Mouse (Mus musculus) MEL (cell line): ENCODE data around the gene Adap2. TPM values are rescaled to one million over a fixed set of nuclear protein-coding genes. Genes with fewer than 3 reads are reported as not detected.

Experiments
- DNase-seq: peaks from one replicate; pipeline ENCODE4 v3.0.0; 2011; ENCODE audit warnings: low read depth, low spot score
- H3K27ac ChIP-seq: 2 replicates; pipeline ENCODE4 v1.5.1; 2012; ENCODE audit warnings: low read depth, mild to moderate bottlenecking, control low read depth, low read length, moderate library complexity; ENCODE audit not compliant: control insufficient read depth
- H3K27me3 ChIP-seq, 2 experiments: fragments of 150-350 bp in 1 of 2; sonication (generic) in 1 of 2; 2 replicates each; pipeline ENCODE4 v1.6.1; 2012; ENCODE audit warnings: low read length in 2 of 2, mild to moderate bottlenecking in 2 of 2, improper control_type of control experiment in 1 of 2, moderate library complexity in 1 of 2; ENCODE audit not compliant: insufficient read depth in 2 of 2, control insufficient read depth in 1 of 2
- H3K36me3 ChIP-seq, 2 experiments: 2 replicates each; pipeline ENCODE4 v1.6.1; 2012 to 2014; ENCODE audit warnings: low read length in 2 of 2, improper control_type of control experiment in 1 of 2, inconsistent platforms in 1 of 2, mild to moderate bottlenecking in 1 of 2; ENCODE audit not compliant: insufficient read depth in 2 of 2, control insufficient read depth in 1 of 2
- H3K4me1 ChIP-seq, 2 experiments: fragments of 150-350 bp in 1 of 2; sonication (generic) in 1 of 2; 2 replicates each; pipeline ENCODE4 v1.6.1; 2012; ENCODE audit warnings: low read length in 2 of 2, improper control_type of control experiment in 1 of 2, mild to moderate bottlenecking in 1 of 2; ENCODE audit not compliant: insufficient read depth in 2 of 2, control insufficient read depth in 1 of 2
- H3K4me3 ChIP-seq, 2 experiments: fragments of 150-350 bp in 1 of 2; sonication (generic) in 1 of 2; 2 replicates each; pipeline ENCODE4 v1.5.1; 2012; ENCODE audit warnings: low read depth in 2 of 2, low read length in 2 of 2, mild to moderate bottlenecking in 2 of 2, moderate library complexity in 2 of 2, control low read depth in 1 of 2, improper control_type of control experiment in 1 of 2; ENCODE audit not compliant: control insufficient read depth in 1 of 2, insufficient read depth in 1 of 2
- H3K79me2 ChIP-seq: 2 replicates; pipeline ENCODE4 v1.6.1; 2012; ENCODE audit warnings: mild to moderate bottlenecking, low read length, moderate library complexity; ENCODE audit not compliant: control insufficient read depth, poor library complexity, insufficient read depth
- H3K9ac ChIP-seq: 2 replicates; pipeline ENCODE4 v1.6.1; 2012; ENCODE audit warnings: low read depth, mild to moderate bottlenecking, control low read depth, low read length, moderate library complexity; ENCODE audit not compliant: control insufficient read depth, poor library complexity, severe bottlenecking
- H3K9me3 ChIP-seq: fragments of 150-350 bp; sonication (generic); replicated peaks from 2 replicates; pipeline ENCODE4 v1.6.1; 2012; ENCODE audit warnings: mild to moderate bottlenecking, low read length, improper control_type of control experiment, moderate library complexity; ENCODE audit not compliant: insufficient read depth
- BHLHE40 ChIP-seq: IDR thresholded peaks from 2 replicates; pipeline ENCODE4 v1.6.1; 2012; ENCODE audit warnings: low read depth, mild to moderate bottlenecking, inconsistent platforms, low read length, improper control_type of control experiment, borderline replicate concordance
- CTCF ChIP-seq, 3 experiments: IDR thresholded peaks in 2 of 3; conservative IDR thresholded peaks in 1 of 3; 2 replicates each; pipeline ENCODE4 v1.5.1; 2011 to 2012; ENCODE audit warnings: low read length in 3 of 3, low read depth in 2 of 3, mild to moderate bottlenecking in 2 of 3, improper control_type of control experiment in 1 of 3, inconsistent platforms in 1 of 3, mixed read lengths in 1 of 3, moderate library complexity in 1 of 3; ENCODE audit not compliant: control insufficient read depth in 1 of 3, insufficient read depth in 1 of 3, poor library complexity in 1 of 3, severe bottlenecking in 1 of 3
- ETS1 ChIP-seq: IDR thresholded peaks from 2 replicates; pipeline ENCODE4 v1.6.1; 2012; ENCODE audit warnings: low read depth, mild to moderate bottlenecking, inconsistent platforms, low read length, improper control_type of control experiment, moderate library complexity
- GATA1 ChIP-seq: IDR thresholded peaks from 2 replicates; pipeline ENCODE4 v1.6.1; 2011; ENCODE audit warnings: low read depth, low read length, improper control_type of control experiment
- JUND ChIP-seq: IDR thresholded peaks from 2 replicates; pipeline ENCODE4 v1.6.1; 2011; ENCODE audit warnings: low read depth, mild to moderate bottlenecking, improper control_type of control experiment, low read length
- KAT2A ChIP-seq: conservative IDR thresholded peaks from 2 replicates; pipeline ENCODE4 v1.6.1; 2012; ENCODE audit warnings: low read depth, low read length, improper control_type of control experiment, inconsistent platforms
- MAFK ChIP-seq: IDR thresholded peaks from 2 replicates; pipeline ENCODE4 v1.6.1; 2011; ENCODE audit warnings: low read depth, mild to moderate bottlenecking, low read length, improper control_type of control experiment, borderline replicate concordance
- MYC ChIP-seq: IDR thresholded peaks from 2 replicates; pipeline ENCODE4 v1.6.1; 2011; ENCODE audit warnings: low read depth, mild to moderate bottlenecking, low read length, improper control_type of control experiment, moderate library complexity
- NELFE ChIP-seq: IDR thresholded peaks from 2 replicates; pipeline ENCODE4 v1.6.1; 2011; ENCODE audit warnings: low read depth, low read length, improper control_type of control experiment
- NRF1 ChIP-seq: IDR thresholded peaks from 2 replicates; pipeline ENCODE4 v1.6.1; 2014; ENCODE audit warnings: low read depth, mild to moderate bottlenecking, inconsistent platforms, low read length, improper control_type of control experiment, moderate library complexity; ENCODE audit not compliant: poor library complexity, insufficient read depth, severe bottlenecking
- POLR2AphosphoS2 ChIP-seq: IDR thresholded peaks from 2 replicates; pipeline ENCODE4 v1.6.1; 2011; ENCODE audit warnings: low read length, improper control_type of control experiment
- POLR2AphosphoS5 ChIP-seq: IDR thresholded peaks from 2 replicates; pipeline ENCODE4 v1.6.1; 2012; ENCODE audit warnings: low read depth, borderline replicate concordance, mild to moderate bottlenecking, inconsistent platforms, low read length, moderate library complexity, mixed read lengths
- RAD21 ChIP-seq: IDR thresholded peaks from 2 replicates; pipeline ENCODE4 v1.6.1; 2011; ENCODE audit warnings: mild to moderate bottlenecking, low read depth, low read length, improper control_type of control experiment
- RCOR1 ChIP-seq: IDR thresholded peaks from 2 replicates; pipeline ENCODE4 v1.6.1; 2012; ENCODE audit warnings: low read depth, mild to moderate bottlenecking, inconsistent platforms, low read length, improper control_type of control experiment
- TAL1 ChIP-seq: IDR thresholded peaks from 2 replicates; pipeline ENCODE4 v1.6.1; 2012; ENCODE audit warnings: mild to moderate bottlenecking, inconsistent platforms, low read length, moderate library complexity, mixed read lengths
- UBTF ChIP-seq: IDR thresholded peaks from 2 replicates; pipeline ENCODE4 v1.6.1; 2012; ENCODE audit warnings: low read depth, mild to moderate bottlenecking, inconsistent platforms, low read length, improper control_type of control experiment, moderate library complexity, borderline replicate concordance; ENCODE audit not compliant: insufficient read depth
- ZC3H11A ChIP-seq: IDR thresholded peaks from 2 replicates; pipeline ENCODE4 v1.6.1; 2012; ENCODE audit warnings: low read depth, mild to moderate bottlenecking, inconsistent platforms, low read length, improper control_type of control experiment
- ZKSCAN1 ChIP-seq: IDR thresholded peaks from 2 replicates; pipeline ENCODE4 v1.6.1; 2012; ENCODE audit warnings: low read depth, mild to moderate bottlenecking, inconsistent platforms, low read length, improper control_type of control experiment, moderate library complexity
- ZMIZ1 ChIP-seq: IDR thresholded peaks from 2 replicates; pipeline ENCODE4 v1.6.1; 2012; ENCODE audit warnings: low read depth, mild to moderate bottlenecking, inconsistent platforms, low read length, improper control_type of control experiment, moderate library complexity
- polyA plus RNA-seq, 2 experiments: library from polyadenylated mRNA; stranded (reverse) in 1 of 2; unstranded in 1 of 2; fragments of >175 nt in 1 of 2; fragments of >200 nt in 1 of 2; gene quantifications; 2 replicates each; pipeline versions ENCODE4 v1.2.1 to v1.2.4; 2012; ENCODE audit warnings: low replicate concordance in 2 of 2, low read depth in 1 of 2; ENCODE audit not compliant: insufficient read length in 2 of 2, insufficient read depth in 1 of 2, missing spikeins in 1 of 2
- total RNA-seq: library from RNA; depleted of rRNA; stranded (reverse); fragments of 300-350 nt; gene quantifications from 2 replicates; pipeline ENCODE4 v1.2.3, GENCODE M21; 2012

Adap2 gene
- total and polyA plus RNA-seq, 3 experiments, result not detected

DNA sequence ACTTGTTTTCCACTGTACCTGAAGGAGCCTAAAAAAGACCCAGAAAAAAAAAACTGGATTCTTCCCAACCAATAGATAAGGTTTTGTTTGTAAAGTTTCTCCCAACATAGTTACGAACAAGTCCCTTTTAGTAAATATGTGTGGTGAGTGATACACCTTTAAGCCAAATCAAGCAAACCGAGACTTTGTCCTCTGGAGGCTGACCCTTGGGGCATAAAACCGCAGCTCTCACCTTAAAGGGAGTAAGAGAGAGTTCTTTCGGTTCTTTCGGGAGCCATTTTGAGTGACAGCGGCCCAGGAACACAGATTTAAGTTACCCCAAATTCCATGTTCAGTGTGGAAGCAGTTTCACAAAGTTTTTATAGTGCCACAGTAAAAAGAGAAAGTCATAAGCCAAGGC lies 48.4 kb downstream of the Adap2 start:
- no peak for TF ChIP-seq ZKSCAN1
- TF ChIP-seq GATA1, result no peak
- TF ChIP-seq KAT2A, result no peak
- no peak for TF ChIP-seq POLR2AphosphoS2
- no peak overlapping the region for H3K9ac ChIP-seq
- no peaks in the 10 kb centered on the region for H3K4me1 ChIP-seq
- H3K4me3 ChIP-seq, result no peak overlapping the region
- DNase-seq, result no peak
- H3K9me3 ChIP-seq, result no peaks in the 10 kb centered on the region
- H3K36me3 ChIP-seq, result no peaks in the 10 kb centered on the region
- no peaks in the 10 kb centered on the region for H3K27me3 ChIP-seq
- no peaks in the 10 kb centered on the region for H3K79me2 ChIP-seq
- H3K27ac ChIP-seq, result no peak overlapping the region

DNA sequence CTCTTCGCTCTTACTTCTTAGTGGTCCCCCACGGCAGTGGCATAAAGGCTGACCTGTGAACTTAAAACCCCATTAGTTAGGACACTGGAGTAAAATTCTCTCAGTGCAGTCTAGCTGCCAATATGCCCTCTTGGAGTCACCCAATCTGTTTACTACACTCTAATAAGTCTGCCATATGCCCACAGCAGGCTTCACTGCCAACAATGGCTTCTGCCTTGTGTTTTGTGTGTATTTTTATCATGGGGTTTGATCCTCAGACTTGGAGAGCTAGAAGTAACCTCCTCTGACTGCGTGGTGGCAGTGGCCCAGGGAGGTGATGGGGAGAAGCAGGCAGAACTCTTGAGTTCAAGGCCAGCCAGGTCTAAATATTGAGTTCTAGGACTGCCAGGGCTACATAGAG lies 50.1 kb downstream of the Adap2 start:
- H3K36me3 ChIP-seq, result no peaks in the 10 kb centered on the region
- H3K4me3 ChIP-seq, result no peak overlapping the region
- H3K9me3 ChIP-seq, result no peaks in the 10 kb centered on the region
- TF ChIP-seq KAT2A (no peak), BHLHE40 (no peak), TAL1 (no peak), POLR2AphosphoS5 (no peak), CTCF (IDR thresholded peaks at IDR 0.05 in 2 of 3, conservative IDR thresholded peaks at IDR 0.05 in 1 of 3; ENCODE audit: control insufficient read depth in 1 of 3, insufficient read depth in 1 of 3, low read depth in 2 of 3, low read length in 3 of 3, poor library complexity in 1 of 3, severe bottlenecking in 1 of 3) (no peak), ETS1 (no peak), JUND (no peak), NRF1 (no peak), RCOR1 (no peak), RAD21 (no peak)
- H3K27me3 ChIP-seq, result no peaks in the 10 kb centered on the region
- H3K79me2 ChIP-seq, result peaks cover under 1% of the 10 kb centered on the region; the same call in 1 of the 2 replicates
- no peak overlapping the region for H3K27ac ChIP-seq
- no peak overlapping the region for H3K9ac ChIP-seq
- no peak for DNase-seq
- H3K4me1 ChIP-seq, result no peaks in the 10 kb centered on the region; a peak in 1 of 4 replicates

GRCm38 (mm10) chr11:80204941-80205340 lies 51.0 kb downstream of the Adap2 start:
- H3K9ac ChIP-seq, result no peak overlapping the region
- no peak for TF ChIP-seq MAFK
- no peak for TF ChIP-seq JUND
- no peak for TF ChIP-seq MYC
- no peak for TF ChIP-seq RAD21
- TF ChIP-seq NELFE, result no peak
- TF ChIP-seq ZMIZ1, result no peak
- TF ChIP-seq POLR2AphosphoS5, result no peak
- TF ChIP-seq ZKSCAN1, result no peak
- no peak for TF ChIP-seq UBTF
- no peak for TF ChIP-seq NRF1
- no peak for TF ChIP-seq ZC3H11A
- no peaks in the 10 kb centered on the region for H3K27me3 ChIP-seq
- H3K27ac ChIP-seq, result no peak overlapping the region
- H3K36me3 ChIP-seq, result no peaks in the 10 kb centered on the region
- peaks cover 8% of the 10 kb centered on the region for H3K79me2 ChIP-seq
- H3K9me3 ChIP-seq, result no peaks in the 10 kb centered on the region
- no peaks in the 10 kb centered on the region; a peak in 1 of 4 replicates for H3K4me1 ChIP-seq
- no peak for DNase-seq
- no peak overlapping the region for H3K4me3 ChIP-seq
